Mouse (Mus musculus): ENCODE measurements at regions not wholly inside any gene's neighbourhood (a gene's known extent, or its start where the extent isn't known, plus 50 kb on each side); places are given as distances from the start of the nearest gene placed in this dataset.

GRCm38 (mm10) chr17:15193831-15194230 lies 152.5 kb upstream of the Gm3448 start:
- DNase-seq = no peak

GRCm38 (mm10) chr17:15192840-15193239 lies 151.5 kb upstream of the Gm3448 start:
- DNase-seq = no peak

- DNase-seq = no peak
These were observed 143.9 kb upstream of the Gm3448 start for GRCm38 (mm10) chr17:15185217-15185616.

- DNase-seq = no peak
These were observed 142.5 kb upstream of the Gm3448 start for GRCm38 (mm10) chr17:15183800-15184199.

GRCm38 (mm10) chr17:15182105-15182504 lies 140.8 kb upstream of the Gm3448 start:
- no peak for DNase-seq

GRCm38 (mm10) chr17:15180223-15180860 lies 139.0 kb upstream of the Gm3448 start:
- no peak for DNase-seq

GRCm38 (mm10) chr17:15179411-15179951 lies 138.1 kb upstream of the Gm3448 start:
- DNase-seq = no peak

- no peak for DNase-seq
These were observed 136.1 kb upstream of the Gm3448 start for GRCm38 (mm10) chr17:15177390-15177789.

- no peak for DNase-seq
These were observed 133.1 kb upstream of the Gm3448 start for GRCm38 (mm10) chr17:15174354-15174953.

GRCm38 (mm10) chr17:15167927-15168326 lies 126.6 kb upstream of the Gm3448 start:
- DNase-seq = no peak

- no peak for DNase-seq
These were observed 116.5 kb upstream of the Gm3448 start for GRCm38 (mm10) chr17:15157693-15158333.

- DNase-seq = no peak
These were observed 111.8 kb upstream of the Gm3448 start for GRCm38 (mm10) chr17:15152996-15153735.

- DNase-seq = no peak
These were observed 111.1 kb upstream of the Gm3448 start for GRCm38 (mm10) chr17:15152477-15152876.

GRCm38 (mm10) chr17:15151695-15152094 lies 110.4 kb upstream of the Gm3448 start:
- no peak for DNase-seq

- no peak for DNase-seq
These were observed 105.3 kb upstream of the Gm3448 start for GRCm38 (mm10) chr17:15146607-15147006.

GRCm38 (mm10) chr17:15145191-15145968 lies 104.0 kb upstream of the Gm3448 start:
- DNase-seq = no peak

GRCm38 (mm10) chr17:15140391-15140790 lies 99.1 kb upstream of the Gm3448 start:
- DNase-seq = no peak
